Mouse (Mus musculus) megakaryocyte-erythroid progenitor cell, adult 5-6 weeks (primary cell): ENCODE measurements around the gene Ece2. TPM values are rescaled to one million over a fixed set of nuclear protein-coding genes. Genes with fewer than 3 reads are reported as not detected.

ENCODE experiments used
- ATAC-seq: replicated peaks from 2 replicates; pipeline ENCODE4 v1.8.0; 2016; ENCODE audit warnings: mild to moderate bottlenecking, inconsistent platforms; ENCODE audit not compliant: severe bottlenecking, poor library complexity, low FRiP score, low TSS enrichment
- total RNA-seq, 2 experiments: library from RNA; stranded (forward) in 1 of 2; stranded (reverse) in 1 of 2; fragments of 200-1000, 215-1000 nt in 1 of 2; fragments of >200 nt in 1 of 2; fragmentation: Nextera tagmentation in 1 of 2; gene quantifications; 2 replicates each; pipeline ENCODE4 v1.2.3; 2014 to 2017

Ece2 gene
- not detected in 2 replicates for total RNA-seq (2014; fragmentation: Nextera tagmentation)
- total RNA-seq (2017), result not detected in 2 replicates

GRCm38 (mm10) chr16:20629731-20630634 is at the start of gene Ece2:
Ece2 (plus strand) TSS chr16:20629828.
- no peak for ATAC-seq

- no peak for ATAC-seq
These were observed 40.2 kb upstream of the Ece2 start, which contains the start of gene Vwa5b2 for GRCm38 (mm10) chr16:20589366-20589938. Vwa5b2 (plus strand) TSS chr16:20589471.

- ATAC-seq, result no peak
These were observed 39.5 kb upstream of the Ece2 start for GRCm38 (mm10) chr16:20589939-20590679.

GRCm38 (mm10) chr16:20590680-20591038 is 39.0 kb upstream of the Ece2 start:
- ATAC-seq, result no peak

GRCm38 (mm10) chr16:20591076-20591705 is 38.4 kb upstream of the Ece2 start:
- ATAC-seq, result no peak

- ATAC-seq, result peak; percentile 85
These were observed 34.5 kb upstream of the Ece2 start for GRCm38 (mm10) chr16:20595060-20595673.

- ATAC-seq, result no peak
These were observed 33.9 kb upstream of the Ece2 start for GRCm38 (mm10) chr16:20595737-20596136.

GRCm38 (mm10) chr16:20596687-20597441 is 32.8 kb upstream of the Ece2 start:
- no peak for ATAC-seq

- no peak for ATAC-seq
These were observed 29.1 kb upstream of the Ece2 start for GRCm38 (mm10) chr16:20600511-20600910.

- ATAC-seq, result no peak
These were observed 24.9 kb upstream of the Ece2 start for GRCm38 (mm10) chr16:20604705-20605104.

- peak; percentile 69 for ATAC-seq
These were observed 18.9 kb upstream of the Ece2 start for GRCm38 (mm10) chr16:20610501-20611356.

- peak; percentile 97 for ATAC-seq
These were observed 18.0 kb upstream of the Ece2 start, which contains the start of the genes Eef1akmt4, Gm49333 and Alg3 for GRCm38 (mm10) chr16:20611357-20612227. Eef1akmt4 (plus strand) TSS chr16:20611593. Gm49333 (plus strand) TSS chr16:20611610. Alg3 (minus strand) TSS chr16:20611735.

- ATAC-seq, result peak; percentile 68
These were observed 9.9 kb upstream of the Ece2 start for GRCm38 (mm10) chr16:20619541-20620398.

GRCm38 (mm10) chr16:20620399-20620735 is 9.3 kb upstream of the Ece2 start:
- no peak for ATAC-seq

GRCm38 (mm10) chr16:20620751-20621190 is 8.9 kb upstream of the Ece2 start:
- no peak for ATAC-seq
